In the genomic region with DNA sequence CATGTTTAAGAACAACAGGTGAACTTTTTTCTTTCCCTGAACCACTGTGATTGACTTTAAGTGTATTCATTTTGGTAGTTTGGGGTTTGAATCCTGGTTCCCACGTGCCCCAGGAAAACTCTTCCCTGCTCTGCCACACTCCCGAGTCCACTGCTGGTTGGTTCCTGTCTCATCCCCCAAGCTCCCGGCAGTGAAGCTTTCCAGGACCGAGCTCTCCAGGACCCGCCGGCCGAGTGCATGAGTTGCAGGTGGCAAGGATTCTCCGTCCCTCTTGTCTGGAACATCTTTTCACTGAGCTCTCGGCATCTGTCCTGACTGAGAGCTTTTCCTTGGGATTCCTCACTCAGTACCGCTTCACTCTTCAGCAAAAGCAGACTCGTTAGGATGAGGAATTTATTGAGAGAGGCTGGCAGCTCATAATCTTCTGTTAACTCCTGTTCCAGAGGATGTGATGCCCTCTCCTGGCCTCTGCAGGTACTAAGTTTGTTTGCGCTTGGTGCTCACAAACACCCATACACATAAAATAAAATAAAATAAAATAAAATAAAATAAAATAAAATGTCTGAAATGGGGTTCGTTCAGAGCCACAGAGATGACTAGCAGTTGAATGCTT, we compare ENCODE assay signal across 9 mouse cellular contexts. TPM values are rescaled to one million over a fixed set of nuclear protein-coding genes. Genes with fewer than 3 reads are reported as not detected.
A peak's percentile ranks its signal among the peaks of the same experiment; 100 is the strongest.
DNase-seq lines count a peak whose midpoint lies in the region; ATAC-seq and TF ChIP-seq lines count a peak whose summit lies in the region.
"Had no signal": no experiment of that assay in that cellular context is flagged by ENCODE, and none has a peak within 500 bp of the region (broad histone marks: within the 10 kb centered on the region; RNA-seq: fewer than 3 reads in every experiment).

No protein-coding gene starts in this region.

- peak; percentile 65 for DNase-seq in adrenal gland, postnatal 10 days
- no peak for DNase-seq in adrenal gland, adult 18-20 months (ENCODE audit: low spot score in 2 of 2)
- peak; percentile 84 for DNase-seq in kidney, postnatal 0 days (ENCODE audit: low spot score)
- DNase-seq in ES-E14 (ENCODE audit: low read depth, low spot score) = no peak
- DNase-seq in embryonic facial prominence, embryonic 14.5 days (ENCODE audit: low spot score) = peak; percentile 60
- DNase-seq in liver = peak; percentile 36
- peak; percentile 67 for DNase-seq in thymus, postnatal 4 days

- ATAC-seq in kidney, postnatal 0 days (replicated peaks; ENCODE audit: low FRiP score, low read depth) = no peak
- no peak for ATAC-seq in kidney, embryonic 16.5 days (ENCODE audit: low FRiP score, low TSS enrichment)
- ATAC-seq in embryonic facial prominence, embryonic 14.5 days (ENCODE audit: low read depth) = no peak

- 53% methylated on average over 13 of the region's 13 CpGs for WGBS in kidney, postnatal 0 days
- WGBS in kidney, embryonic 16.5 days = 58% methylated on average over 13 of the region's 13 CpGs
- WGBS in embryonic facial prominence, embryonic 14.5 days = 67% methylated on average over 13 of the region's 13 CpGs

- H3K4me1 ChIP-seq in kidney, postnatal 0 days (replicated peaks; ENCODE audit: insufficient read depth, low read length) = 0 out of 2 replicates have a peak, but pooled peaks cover 5% of the 10 kb centered on the region
- H3K4me1 ChIP-seq in kidney, embryonic 16.5 days (ENCODE audit: insufficient read depth, low read length) = peaks cover 17% of the 10 kb centered on the region
- H3K4me1 ChIP-seq in ES-E14 (ENCODE audit: control insufficient read depth in 2 of 2, insufficient read depth in 2 of 2, low read length in 2 of 2, poor library complexity in 1 of 2) = peaks cover 0 to 2% of the 10 kb centered on the region in 2 experiments; a peak in 1 of 4 replicates
- H3K4me1 ChIP-seq in embryonic facial prominence, embryonic 14.5 days (ENCODE audit: control insufficient read depth, insufficient read depth, low read length) = peaks cover 5% of the 10 kb centered on the region; the same call in 1 of the 2 replicates

- no peaks in the 10 kb centered on the region for H3K9me3 ChIP-seq in kidney, postnatal 0 days (replicated peaks; ENCODE audit: low read length)
- no peaks in the 10 kb centered on the region for H3K9me3 ChIP-seq in kidney, embryonic 16.5 days (ENCODE audit: low read length)
- no peaks in the 10 kb centered on the region for H3K9me3 ChIP-seq in ES-E14 (ENCODE audit: control insufficient read depth, insufficient read depth, low read depth, low read length)
- H3K9me3 ChIP-seq in embryonic facial prominence, embryonic 14.5 days (ENCODE audit: control insufficient read depth, low read length) = no peaks in the 10 kb centered on the region
- H3K9me3 ChIP-seq: midbrain, embryonic 12.5 days had no signal

- in situ Hi-C loops in ES-E14 (cut with MboI; ENCODE audit: low sequenced_read_pairs in 2 of 2, unreplicated experiment in 2 of 2) = no loop called here

- TF ChIP-seq CTCF in kidney, postnatal 0 days (IDR thresholded peaks at IDR 0.05; ENCODE audit: low read depth) = peak; percentile 65

- no peak overlapping the region for H3K4me3 ChIP-seq in kidney, postnatal 0 days (replicated peaks; ENCODE audit: low read depth, low read length)
- no peak overlapping the region for H3K4me3 ChIP-seq in kidney, embryonic 16.5 days (ENCODE audit: low read length)
- H3K4me3 ChIP-seq in ES-E14 (ENCODE audit: insufficient read depth in 1 of 2, low read depth in 1 of 2, low read length in 2 of 2, poor library complexity in 1 of 2, severe bottlenecking in 1 of 2) = peak overlapping the region; percentile 2 to 47; a peak in 2 of 4 replicates
- H3K4me3 ChIP-seq in embryonic facial prominence, embryonic 14.5 days (ENCODE audit: low read depth, low read length) = no peak overlapping the region

- H3K9ac ChIP-seq in kidney, postnatal 0 days (ENCODE audit: low read depth, low read length) = no peak overlapping the region
- H3K9ac ChIP-seq in kidney, embryonic 16.5 days (replicated peaks; ENCODE audit: low read length) = no peak overlapping the region
- H3K9ac ChIP-seq in ES-E14 (ENCODE audit: insufficient read depth, low read depth, low read length, poor library complexity, severe bottlenecking) = peak overlapping the region; percentile 70; the same call in 1 of the 2 replicates
- H3K9ac ChIP-seq in embryonic facial prominence, embryonic 14.5 days (ENCODE audit: low read depth, low read length) = no peak overlapping the region

- peaks cover 7% of the 10 kb centered on the region; the same call in 1 of the 2 replicates for H3K36me3 ChIP-seq in kidney, postnatal 0 days (ENCODE audit: insufficient read depth, low read length)
- peaks cover 23% of the 10 kb centered on the region for H3K36me3 ChIP-seq in kidney, embryonic 16.5 days (ENCODE audit: insufficient read depth, low read length)
- peaks cover 31% of the 10 kb centered on the region for H3K36me3 ChIP-seq in ES-E14 (ENCODE audit: control insufficient read depth, insufficient read depth, low read length, poor library complexity, severe bottlenecking)
- H3K36me3 ChIP-seq in embryonic facial prominence, embryonic 14.5 days (ENCODE audit: control insufficient read depth, insufficient read depth, low read length) = peaks cover 27% of the 10 kb centered on the region

- no peak overlapping the region for H3K27ac ChIP-seq in kidney, postnatal 0 days
- no peak overlapping the region for H3K27ac ChIP-seq in kidney, embryonic 16.5 days (ENCODE audit: low read length)
- H3K27ac ChIP-seq in ES-E14 (ENCODE audit: insufficient read depth, low read depth, low read length, poor library complexity, severe bottlenecking) = no peak overlapping the region
- no peak overlapping the region; the same call in 1 of the 2 replicates for H3K27ac ChIP-seq in embryonic facial prominence, embryonic 14.5 days (replicated peaks; ENCODE audit: low read depth, low read length)
- H3K27ac ChIP-seq: midbrain, embryonic 12.5 days had no signal

- no peak overlapping the region for H3K4me2 ChIP-seq in kidney, postnatal 0 days (ENCODE audit: low read length)
- H3K4me2 ChIP-seq in kidney, embryonic 16.5 days (replicated peaks; ENCODE audit: low read depth, low read length) = no peak overlapping the region
- H3K4me2 ChIP-seq in embryonic facial prominence, embryonic 14.5 days (ENCODE audit: low read depth, low read length) = no peak overlapping the region

- H3K27me3 ChIP-seq in kidney, postnatal 0 days (ENCODE audit: insufficient read depth, low read length) = no peaks in the 10 kb centered on the region
- no peaks in the 10 kb centered on the region for H3K27me3 ChIP-seq in kidney, embryonic 16.5 days (ENCODE audit: insufficient read depth, low read length)
- H3K27me3 ChIP-seq in embryonic facial prominence, embryonic 14.5 days (replicated peaks; ENCODE audit: control insufficient read depth, insufficient read depth, low read length) = no peaks in the 10 kb centered on the region
- H3K27me3 ChIP-seq: midbrain, embryonic 12.5 days had no signal

TF ChIP-seq in ES-E14, 5 proteins besides CTCF, POLR2A, EP300 and RAD21:
- no peak for TF ChIP-seq CHD2 (IDR thresholded peaks at IDR 0.05; ENCODE audit: low read depth, low read length)
- TF ChIP-seq ZC3H11A (IDR thresholded peaks at IDR 0.05; ENCODE audit: borderline replicate concordance, low read depth, low read length) = no peak
- no peak for TF ChIP-seq ZNF384 (IDR thresholded peaks at IDR 0.05; ENCODE audit: low read depth, low read length)
- no peak for TF ChIP-seq HCFC1 (IDR thresholded peaks at IDR 0.05; ENCODE audit: borderline replicate concordance, insufficient read depth, low read length)
- no peak for TF ChIP-seq MAFK (IDR thresholded peaks at IDR 0.05; ENCODE audit: insufficient read depth, low read depth, low read length)
TF ChIP-seq in ES-E14: peak in this region for 0.

RNA-seq across cellular contexts. Expression of gene Rpl14, which starts 1.4 kb away (rescaled TPM):
- total RNA-seq in adrenal gland, postnatal 10 days (2021) = 100 to 1,000 TPM; 514 to 533 TPM
- total RNA-seq in adrenal gland, adult 18-20 months (2021) = 100 to 1,000 TPM; 472 to 530 TPM
- 911 and 953 TPM in 2 replicates for polyA plus RNA-seq in kidney, postnatal 0 days (2015; fragmentation: Nextera tagmentation; extraction: Ambion mirVana)
- 730 and 733 TPM in 2 replicates for polyA plus RNA-seq in kidney, embryonic 16.5 days (2015; fragmentation: Nextera tagmentation; extraction: Ambion mirVana)
- total RNA-seq in ES-E14 (2012; rRNA removed) = 1,425 and 1,546 TPM in 2 replicates
- polyA plus RNA-seq in embryonic facial prominence, embryonic 14.5 days (2014; fragmentation: Nextera tagmentation; extraction: Ambion mirVana) = 992 and 1,026 TPM in 2 replicates

RNA-seq across cellular contexts. Expression of gene Entpd3, which starts 30.2 kb away (rescaled TPM):
- 1 to 10 TPM in 1 of 2 experiments, under 1 TPM in 1; 0.87 to 1.1 TPM for total RNA-seq in adrenal gland, postnatal 10 days (2021)
- 1 to 10 TPM in 1 of 2 experiments, not detected in 1; 3.0 TPM for total RNA-seq in adrenal gland, adult 18-20 months (2021)
- polyA plus RNA-seq in kidney, postnatal 0 days (2015; fragmentation: Nextera tagmentation; extraction: Ambion mirVana) = 0.71 and 0.79 TPM in 2 replicates
- 1.8 TPM in 2 replicates for polyA plus RNA-seq in kidney, embryonic 16.5 days (2015; fragmentation: Nextera tagmentation; extraction: Ambion mirVana)
- total RNA-seq in ES-E14 (2012; rRNA removed) = 0.45 and 0.53 TPM in 2 replicates
- 6.9 and 10.0 TPM in 2 replicates for polyA plus RNA-seq in embryonic facial prominence, embryonic 14.5 days (2014; fragmentation: Nextera tagmentation; extraction: Ambion mirVana)

Comparison
In these comparisons a context has a peak if more than half of its experiments do, and no peak if none do; other contexts are left out.
1. DNase-seq: peak in adrenal gland, postnatal 10 days (single experiment), kidney, postnatal 0 days (single experiment), embryonic facial prominence, embryonic 14.5 days (single experiment), liver (single experiment) and thymus, postnatal 4 days (single experiment); none in adrenal gland, adult 18-20 months (0 of 2) and ES-E14 (single experiment).
2. H3K4me3 ChIP-seq: peak in ES-E14 (2 of 2); none in kidney, postnatal 0 days (single experiment), kidney, embryonic 16.5 days (single experiment) and embryonic facial prominence, embryonic 14.5 days (single experiment).